Mouse (Mus musculus): ENCODE data around the gene Rps6ka5.

Rps6ka5 gene

DNA sequence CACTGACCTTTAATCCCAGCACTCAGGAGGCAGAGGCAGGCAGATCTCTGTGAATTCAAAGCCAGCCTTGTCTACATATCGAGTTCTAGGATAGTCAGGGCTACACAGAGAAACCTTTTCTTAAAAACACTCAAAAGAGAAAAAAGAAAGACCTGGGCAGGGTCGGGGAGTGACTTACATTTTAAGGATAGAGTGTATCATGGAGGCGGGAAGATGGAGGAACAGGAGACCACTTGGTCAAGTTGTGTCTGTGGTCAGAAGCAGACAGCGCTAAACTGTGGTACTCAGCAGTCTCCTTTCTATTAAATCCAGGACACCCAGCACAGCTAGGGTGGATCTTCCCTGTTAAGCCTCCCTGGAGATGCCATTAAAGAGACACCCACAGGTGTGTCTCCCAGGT, at the start of gene Rps6ka5:
Rps6ka5 (minus strand) TSS at position 333 of the 400 bp plus-strand sequence.
- no peak for DNase-seq (ENCODE audit: low spot score in 2 of 2)

DNA sequence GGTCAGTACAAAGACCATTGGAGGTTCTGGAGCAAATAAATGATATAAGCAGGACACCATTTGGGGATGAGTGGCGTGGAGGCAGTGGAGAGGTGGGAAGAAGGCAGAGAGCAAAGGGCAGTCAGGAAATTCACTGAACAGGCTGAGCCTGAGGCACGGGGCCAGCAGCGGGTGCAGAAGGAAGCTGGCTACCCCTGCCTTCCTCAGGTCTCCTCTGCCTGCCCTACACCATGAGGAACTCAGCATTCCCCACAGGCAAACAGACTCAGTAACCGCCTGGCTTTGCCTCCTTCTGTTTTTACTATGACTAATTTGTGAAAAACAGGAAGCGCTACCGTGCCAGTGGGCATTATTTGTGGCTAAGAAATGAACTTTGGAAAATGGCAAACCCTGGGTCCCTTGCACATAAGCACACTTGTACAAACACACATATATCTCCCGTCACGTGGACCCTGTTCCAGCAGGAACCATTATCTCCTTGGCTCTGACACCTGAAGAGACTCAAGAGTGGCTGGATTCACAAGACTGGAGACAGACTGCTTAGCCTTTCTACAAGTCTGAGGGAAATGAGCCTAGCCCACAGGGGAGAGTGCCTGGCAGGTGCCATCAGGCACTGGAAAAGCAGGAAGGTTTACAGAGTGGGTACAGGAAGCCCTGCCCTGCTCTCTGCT, 49.3 kb upstream of the Rps6ka5 start:
- no peak for DNase-seq (ENCODE audit: low spot score in 2 of 2)

DNA sequence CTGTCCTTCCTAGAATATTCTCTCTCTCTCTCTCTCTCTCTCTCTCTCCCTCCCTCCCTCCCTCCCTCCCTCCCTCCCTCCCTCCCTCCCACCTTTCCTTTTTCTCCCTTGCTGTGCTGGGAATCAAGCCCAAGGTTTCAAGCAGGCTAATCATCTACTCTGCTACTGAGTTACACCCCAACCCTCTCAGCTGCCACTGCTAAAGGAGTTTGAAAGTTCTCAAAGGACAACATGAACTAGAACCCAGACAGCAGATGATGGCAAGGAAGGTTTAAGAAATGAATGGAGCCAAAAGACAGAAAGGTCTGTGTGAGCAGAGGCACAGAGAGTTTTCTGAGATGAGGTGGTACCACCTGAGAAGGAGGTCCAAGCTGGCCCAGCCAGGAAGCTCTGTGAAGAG, 48.5 kb upstream of the Rps6ka5 start:
- no peak for DNase-seq (ENCODE audit: low spot score in 2 of 2)

DNA sequence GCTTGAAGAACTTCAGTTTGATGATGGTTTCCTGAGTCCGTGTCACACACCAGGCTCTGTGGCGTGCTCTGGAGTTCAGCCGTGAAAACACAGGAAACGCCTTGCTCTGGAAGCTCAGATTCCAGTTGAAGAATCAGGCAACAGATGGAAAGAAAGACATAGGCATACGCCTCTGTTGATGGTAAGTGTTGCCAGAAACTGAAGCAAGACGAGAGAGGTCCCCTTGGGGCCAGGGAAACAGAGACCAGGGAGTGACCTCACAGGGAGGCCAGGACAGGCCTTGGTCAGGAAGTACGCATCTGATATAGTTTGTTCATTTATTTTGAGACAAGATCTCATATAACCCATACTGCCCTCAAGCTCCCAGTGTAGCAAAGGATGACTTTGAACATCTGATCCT, 48.0 kb upstream of the Rps6ka5 start:
- no peak for DNase-seq (ENCODE audit: low spot score in 2 of 2)

DNA sequence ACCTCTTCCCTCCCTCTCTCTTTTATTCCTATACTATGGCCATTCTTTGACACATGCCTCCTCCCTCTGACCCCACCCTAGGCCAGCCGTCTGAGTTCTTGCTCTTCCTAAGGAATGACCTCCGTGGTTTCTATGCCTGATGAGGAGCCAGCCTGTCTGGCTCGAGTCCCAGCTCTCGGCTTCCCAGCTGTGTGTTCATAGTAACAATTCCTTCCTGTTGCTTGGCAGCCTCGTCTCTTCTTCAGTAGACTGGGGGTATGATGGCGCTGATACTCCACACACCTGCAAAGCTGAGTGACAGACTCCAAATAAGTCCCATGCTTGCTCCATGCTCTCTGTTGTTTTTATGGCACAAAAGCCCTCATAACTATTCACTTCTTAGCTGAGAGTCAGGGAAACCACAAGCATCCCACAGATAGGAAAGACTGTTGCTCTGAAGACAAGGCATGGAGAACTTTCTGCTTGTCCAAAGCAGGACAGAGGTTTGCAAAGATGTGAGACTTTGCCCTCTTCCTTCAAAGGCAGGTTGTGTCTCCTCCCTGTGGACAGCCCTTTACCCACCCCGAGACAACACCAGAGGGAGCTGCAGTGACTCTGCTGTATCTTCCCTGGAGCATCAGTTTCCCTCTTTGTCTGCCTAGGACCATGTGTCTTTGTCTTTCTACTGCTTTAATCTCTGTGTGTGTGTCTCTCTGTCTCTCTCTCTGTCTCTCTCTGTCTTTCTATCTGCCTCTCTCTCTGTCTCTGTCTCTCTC, 45.6 kb upstream of the Rps6ka5 start:
- DNase-seq (ENCODE audit: low spot score in 2 of 2) = peak in 1 of 2 experiments; percentile 47

DNA sequence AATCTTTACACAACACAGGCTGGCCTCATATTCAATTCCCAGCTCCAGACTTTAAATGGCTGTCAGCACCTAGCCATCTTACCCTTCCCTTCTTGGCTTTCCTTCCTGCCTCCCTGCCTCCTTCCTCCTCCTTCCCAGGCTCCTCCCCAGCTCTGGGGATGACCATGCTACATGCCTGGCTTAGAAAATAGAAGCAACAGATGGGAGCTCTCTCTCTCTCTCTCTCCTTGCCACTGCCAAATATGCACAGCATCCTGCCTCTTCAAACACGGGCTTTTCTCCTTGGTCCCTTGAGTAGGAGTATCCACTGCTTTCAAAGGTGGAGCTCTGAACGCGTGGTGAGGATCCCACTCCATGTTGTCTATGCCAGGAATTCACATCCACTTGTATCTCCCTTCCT, 44.0 kb upstream of the Rps6ka5 start:
- DNase-seq (ENCODE audit: low spot score in 2 of 2) = no peak

DNA sequence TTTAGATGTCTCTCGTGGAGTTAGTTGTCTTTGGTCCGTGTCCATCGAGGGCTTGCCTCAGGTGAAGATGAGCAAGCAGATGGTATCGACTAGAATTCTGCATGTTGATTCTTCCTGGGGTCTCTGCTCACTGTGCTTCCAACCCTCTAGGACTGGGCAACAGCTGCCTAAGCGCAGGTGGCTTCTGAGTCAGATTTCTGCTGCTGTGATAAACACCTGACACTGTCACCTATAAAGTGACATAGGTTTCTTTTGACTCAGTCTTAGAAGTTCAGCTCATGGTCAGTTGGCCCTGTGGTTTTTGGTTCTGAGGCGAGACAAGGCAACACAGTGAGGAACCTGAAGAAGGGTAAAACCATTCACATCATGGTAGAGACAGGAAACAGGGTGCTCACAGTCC, 43.1 kb upstream of the Rps6ka5 start:
- DNase-seq (ENCODE audit: low spot score in 2 of 2) = no peak

DNA sequence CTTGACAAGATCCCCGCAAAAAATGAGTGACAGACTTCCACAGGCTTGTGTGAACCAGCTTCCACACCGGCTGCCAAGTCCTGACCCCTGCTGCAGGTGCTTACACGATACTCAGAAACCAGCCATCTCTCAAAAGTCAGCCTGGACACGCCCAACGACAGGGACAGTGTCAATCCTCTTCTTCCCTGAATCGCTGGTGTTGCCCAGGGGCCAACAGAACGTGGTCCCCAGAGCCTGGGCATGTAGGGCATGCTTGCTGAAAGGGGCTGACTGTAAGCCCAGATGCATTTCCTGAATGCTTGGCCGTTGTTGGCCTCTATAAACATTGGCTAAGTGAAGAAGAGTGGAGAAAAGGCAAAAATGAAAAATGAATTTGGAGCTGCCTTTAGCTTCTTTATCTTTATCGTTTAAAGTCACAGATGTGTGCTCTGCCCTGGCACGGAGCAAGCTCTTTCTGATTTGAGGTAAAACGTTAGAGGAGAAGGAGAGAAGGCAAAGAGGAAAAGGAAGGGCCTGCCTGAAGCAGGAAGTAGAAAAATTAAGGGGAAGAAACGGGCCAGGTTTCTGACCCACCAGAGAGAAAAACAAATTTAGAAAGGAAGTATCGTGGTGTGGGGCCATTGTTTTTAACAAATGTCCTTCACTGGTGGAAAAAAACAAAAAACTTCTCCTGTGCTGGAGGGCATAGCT, 37.7 kb upstream of the Rps6ka5 start:
- DNase-seq (ENCODE audit: low spot score in 2 of 2) = no peak

DNA sequence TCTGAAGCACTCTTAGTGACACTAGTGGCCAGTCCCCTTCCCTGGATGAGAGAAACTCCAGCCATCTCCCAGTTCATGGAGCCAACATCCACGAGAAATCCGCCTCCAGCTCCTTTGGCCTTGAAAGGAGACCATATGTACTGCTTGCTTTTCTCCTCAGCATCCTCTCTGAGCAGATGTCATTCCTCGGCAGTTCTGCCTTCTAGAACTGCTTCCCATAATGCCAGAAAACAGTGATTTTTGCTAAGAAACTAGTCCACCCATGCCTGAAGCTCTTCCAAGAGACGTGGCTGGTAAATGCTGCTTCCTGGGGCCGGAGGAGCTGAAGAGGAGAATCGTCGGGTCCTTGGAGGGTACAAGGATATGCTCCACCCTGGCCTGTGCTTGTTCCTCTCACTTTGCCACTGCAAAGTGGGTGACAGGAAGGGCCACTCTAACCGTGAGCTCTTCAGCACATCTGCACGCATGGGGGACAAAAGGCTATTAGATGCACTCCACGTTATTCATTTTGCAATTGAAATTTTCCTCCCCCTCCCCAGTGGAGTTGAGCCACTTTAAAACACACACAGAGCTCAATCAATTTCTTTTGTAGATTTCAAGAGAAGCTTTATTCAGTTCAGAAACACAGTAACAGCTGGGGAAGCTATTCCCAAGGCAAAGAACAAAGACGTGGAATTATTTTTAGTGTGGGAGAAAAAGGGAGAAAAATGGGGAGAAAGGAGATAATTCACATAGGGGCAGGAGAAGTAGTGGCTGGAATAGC, 36.1 kb upstream of the Rps6ka5 start:
- DNase-seq (ENCODE audit: low spot score in 2 of 2) = no peak

DNA sequence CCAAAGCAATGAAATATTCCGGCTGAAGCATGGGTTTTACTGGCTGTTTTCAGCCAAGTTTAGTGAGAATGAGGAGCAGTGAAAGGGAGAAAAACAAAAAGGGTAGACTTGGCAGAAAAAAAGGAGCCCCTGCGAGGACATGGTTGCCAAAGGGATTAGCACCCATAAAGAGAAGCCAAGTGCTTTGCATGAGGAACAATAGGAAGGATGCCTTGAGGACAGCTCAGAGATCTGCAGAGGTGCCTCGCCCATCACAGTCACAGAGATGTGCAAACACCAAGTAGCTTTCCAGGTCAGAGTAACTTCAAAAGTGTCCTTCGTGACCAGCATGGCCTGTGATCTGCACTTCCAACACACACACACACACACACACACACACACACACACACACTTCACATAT, 30.6 kb upstream of the Rps6ka5 start:
- no peak for DNase-seq (ENCODE audit: low spot score in 2 of 2)

DNA sequence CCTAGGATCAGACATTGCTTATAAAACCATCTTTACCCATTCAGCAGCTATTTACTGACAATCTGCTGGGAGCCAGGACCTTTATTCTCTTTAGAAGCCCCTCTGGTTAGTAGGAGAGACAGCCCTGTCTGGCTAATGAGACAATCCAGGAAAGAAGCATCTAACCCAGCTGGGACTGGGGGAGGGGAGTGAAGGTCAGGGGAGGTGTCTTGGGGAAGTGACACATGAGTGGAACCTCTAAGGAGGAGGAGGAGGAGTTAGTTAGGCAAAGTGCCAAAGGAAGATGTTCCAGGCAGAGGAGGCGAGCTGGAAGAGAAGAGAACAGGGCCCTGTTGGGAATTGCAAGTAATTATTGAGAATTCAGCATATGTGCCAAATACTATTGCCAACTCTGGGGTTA, 26.9 kb upstream of the Rps6ka5 start:
- no peak for DNase-seq (ENCODE audit: low spot score in 2 of 2)

DNA sequence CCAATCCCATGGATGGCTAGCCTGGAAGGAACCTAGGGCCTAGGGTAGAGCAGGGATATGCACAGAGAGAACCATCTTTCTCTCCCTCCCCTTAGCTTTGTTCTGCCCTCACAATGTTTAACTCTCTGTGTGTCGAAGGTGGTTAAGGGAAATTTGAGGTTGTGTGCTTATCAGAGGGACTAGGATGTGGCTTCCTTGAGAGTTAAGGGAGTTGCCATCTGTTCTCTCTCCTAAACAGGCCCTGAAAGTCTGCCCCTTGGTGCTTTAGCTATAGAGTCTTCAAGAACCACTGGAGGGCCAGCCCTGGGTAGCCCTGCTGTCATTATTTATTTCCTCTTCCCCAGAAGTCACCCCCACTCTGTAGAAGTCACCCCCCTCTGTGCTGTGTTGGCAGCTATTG, 26.2 kb upstream of the Rps6ka5 start:
- no peak for DNase-seq (ENCODE audit: low spot score in 2 of 2)

DNA sequence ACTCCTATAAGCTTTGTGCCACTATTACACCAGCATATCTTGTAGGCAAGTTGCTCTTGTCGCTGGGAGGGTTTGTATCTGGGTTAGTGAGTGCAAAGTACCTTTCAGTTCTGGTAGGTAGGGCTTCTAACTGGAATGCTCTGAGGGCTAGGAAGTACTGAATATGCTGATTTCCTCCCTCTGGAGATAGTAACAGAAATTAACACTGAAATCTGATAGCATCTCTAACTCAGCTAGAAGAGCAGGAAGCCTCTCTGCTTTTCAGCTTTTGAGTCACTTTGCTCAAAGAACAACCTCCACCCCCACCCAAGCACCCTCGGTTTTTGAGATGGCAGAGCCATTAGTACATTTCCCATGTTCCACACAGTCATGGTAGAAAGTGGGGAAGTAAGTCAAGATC, 15.7 kb upstream of the Rps6ka5 start:
- DNase-seq (ENCODE audit: low spot score in 2 of 2) = no peak

DNA sequence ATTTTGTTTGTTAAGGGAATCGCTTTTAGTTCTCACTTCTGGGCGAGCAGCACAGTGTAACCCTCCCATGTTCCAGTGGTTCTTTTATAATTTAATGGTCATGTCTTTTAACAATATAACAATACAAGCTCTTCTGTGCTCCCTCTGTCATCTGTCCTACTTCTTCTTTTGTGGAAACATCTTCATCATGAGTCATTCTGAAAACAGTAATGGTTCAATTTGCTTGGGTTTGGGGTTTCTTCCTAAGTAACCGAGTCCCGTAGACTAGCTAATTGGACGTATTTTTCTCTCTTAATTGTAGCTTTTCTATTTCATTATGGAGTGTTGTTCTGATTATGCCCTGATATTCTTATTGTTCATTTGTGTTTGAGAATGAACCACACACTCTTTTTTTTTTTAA, 13.5 kb upstream of the Rps6ka5 start:
- no peak for DNase-seq (ENCODE audit: low spot score in 2 of 2)

DNA sequence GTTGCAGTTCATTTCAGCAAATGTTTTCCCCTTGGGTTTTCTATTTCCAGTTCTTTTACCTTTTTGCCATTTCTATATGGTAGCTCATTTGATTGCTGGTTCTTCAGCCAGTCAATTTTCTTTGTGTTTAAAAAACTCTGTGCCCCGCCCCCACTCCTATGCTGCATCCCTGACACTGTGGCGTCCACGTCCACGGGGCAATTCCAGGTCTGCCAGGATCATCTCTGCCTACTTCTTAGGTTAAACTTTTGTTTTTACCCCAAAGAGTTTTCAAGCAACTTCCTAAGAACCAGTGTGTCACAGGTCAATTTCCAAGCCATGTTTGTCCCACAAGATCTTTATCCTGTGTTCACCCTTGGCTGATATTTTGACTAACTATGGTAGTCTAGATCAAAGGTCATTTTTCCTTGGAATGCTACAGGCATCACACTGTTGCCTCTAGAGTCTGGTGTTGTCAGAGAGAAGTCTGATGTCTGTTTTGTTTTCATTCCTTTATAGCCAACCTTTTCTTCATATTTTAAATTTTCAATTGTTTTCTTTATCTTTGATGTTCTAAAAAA, 12.3 kb upstream of the Rps6ka5 start:
- no peak for DNase-seq (ENCODE audit: low spot score in 2 of 2)

DNA sequence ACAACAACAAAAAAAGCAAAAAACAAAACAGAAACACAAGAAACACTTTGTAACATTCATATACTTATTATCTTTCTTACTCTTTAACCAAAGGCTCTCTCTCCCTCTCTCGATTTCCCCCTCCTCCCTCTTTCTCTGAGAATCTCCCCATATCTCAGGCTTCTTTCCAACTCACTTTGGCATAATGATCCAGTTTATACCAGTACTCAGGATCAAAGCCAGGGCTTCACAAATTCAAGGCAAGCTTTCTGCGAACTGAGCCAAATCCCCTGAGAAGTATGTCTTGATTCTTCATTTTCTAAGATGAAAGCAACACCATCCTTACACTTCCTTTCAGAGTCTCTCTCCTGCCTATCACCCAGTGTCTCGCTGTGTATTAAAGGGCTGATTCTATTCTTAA, 11.7 kb upstream of the Rps6ka5 start:
- DNase-seq (ENCODE audit: low spot score in 2 of 2) = no peak

DNA sequence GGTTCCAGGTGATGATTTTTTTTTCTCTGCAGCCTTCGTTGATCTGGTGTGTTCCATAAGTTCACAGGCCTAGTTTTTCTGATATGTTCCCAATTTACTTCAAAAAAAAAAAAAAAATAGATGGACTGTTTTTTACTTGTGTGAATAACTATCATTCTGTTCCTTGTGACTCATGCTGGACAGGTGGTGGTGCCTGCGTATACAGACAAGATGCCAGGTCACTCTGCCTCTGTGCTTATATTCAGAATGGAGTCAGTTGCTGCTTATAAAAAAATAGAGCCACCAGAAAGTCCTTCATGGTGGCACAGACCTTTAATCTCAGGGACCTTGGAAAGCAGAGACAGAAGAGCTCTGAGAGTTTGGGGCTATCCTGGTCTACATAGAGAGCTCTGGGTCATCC, 8.8 kb upstream of the Rps6ka5 start:
- DNase-seq (ENCODE audit: low spot score in 2 of 2) = no peak

DNA sequence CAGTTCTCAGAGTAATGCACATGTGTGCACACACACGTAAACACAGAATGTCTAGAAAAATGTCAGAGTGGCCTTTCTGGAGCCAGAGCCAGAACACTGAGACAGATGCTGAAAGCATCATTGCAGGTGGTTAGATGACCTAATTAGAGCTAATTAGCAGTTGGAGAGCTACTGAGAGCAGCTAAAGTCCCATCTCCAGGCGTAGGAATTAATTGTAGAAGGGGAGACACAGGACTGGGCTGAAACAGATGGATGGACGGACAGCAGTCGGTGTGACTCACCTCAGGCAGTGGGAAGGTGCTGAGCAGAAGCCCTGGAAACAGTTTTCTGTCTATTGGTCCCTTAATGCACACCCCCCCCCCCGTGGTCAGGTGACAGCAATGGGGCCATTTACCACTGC, 8.4 kb upstream of the Rps6ka5 start:
- no peak for DNase-seq (ENCODE audit: low spot score in 2 of 2)

DNA sequence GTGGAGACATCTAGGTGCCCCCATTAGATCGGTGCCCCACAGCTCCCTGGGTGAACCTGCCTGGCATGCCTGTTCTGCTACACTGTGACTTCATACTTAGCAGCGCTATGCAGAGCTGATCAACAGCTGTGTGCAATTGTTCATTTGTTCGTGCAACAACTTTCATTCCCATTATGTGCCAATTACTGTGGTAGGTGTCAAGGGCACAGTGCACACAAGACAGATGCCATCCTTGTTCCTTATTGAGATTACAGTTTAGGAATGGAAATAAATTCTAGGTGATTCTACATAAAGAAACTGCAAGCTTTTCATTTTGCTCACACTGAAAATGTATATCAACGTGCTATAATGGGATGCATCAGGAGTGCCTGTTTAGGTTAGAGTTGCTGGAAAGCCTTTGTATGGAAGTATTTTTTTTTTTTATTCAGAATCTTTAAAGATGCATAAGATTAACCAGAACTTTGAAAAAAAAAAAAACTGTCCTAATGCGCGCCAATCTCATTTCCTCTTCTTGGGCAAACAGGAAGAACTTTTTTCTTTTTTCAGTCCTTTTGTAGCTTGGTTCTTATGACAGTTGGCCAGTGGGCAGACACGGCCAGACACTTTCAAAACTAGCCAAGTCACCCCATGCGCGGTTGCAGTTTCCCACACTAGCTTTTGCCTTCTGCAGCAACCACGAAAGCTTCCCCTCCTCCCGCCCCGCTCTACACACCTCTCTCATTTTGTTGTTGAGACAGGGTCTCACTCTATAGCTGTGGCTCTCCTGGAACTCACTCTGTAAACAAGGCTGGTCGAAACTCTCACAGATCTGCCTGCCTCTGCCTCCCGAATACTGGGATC, 2.1 kb upstream of the Rps6ka5 start:
- DNase-seq (ENCODE audit: low spot score in 2 of 2) = no peak

DNA sequence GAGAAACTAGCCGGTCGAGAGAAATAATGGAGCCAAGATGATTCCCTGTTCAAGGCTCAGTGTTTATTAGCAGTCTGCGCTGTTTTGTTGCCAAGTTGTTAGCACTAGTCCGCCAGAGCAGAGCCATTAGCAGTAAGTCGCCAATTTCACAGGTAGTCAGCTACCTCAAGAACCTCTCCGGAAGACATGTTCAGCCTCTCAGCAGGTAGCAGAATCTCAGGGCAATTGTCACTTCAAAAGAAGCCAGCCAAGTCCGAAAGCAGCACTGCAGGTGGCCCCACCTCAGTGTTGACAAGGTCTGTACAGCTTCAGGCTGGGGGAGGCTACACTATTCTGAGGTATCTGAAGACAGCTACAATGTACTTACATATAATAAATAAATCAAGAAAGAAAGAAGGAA, 1.1 kb upstream of the Rps6ka5 start:
- DNase-seq (ENCODE audit: low spot score in 2 of 2) = no peak

DNA sequence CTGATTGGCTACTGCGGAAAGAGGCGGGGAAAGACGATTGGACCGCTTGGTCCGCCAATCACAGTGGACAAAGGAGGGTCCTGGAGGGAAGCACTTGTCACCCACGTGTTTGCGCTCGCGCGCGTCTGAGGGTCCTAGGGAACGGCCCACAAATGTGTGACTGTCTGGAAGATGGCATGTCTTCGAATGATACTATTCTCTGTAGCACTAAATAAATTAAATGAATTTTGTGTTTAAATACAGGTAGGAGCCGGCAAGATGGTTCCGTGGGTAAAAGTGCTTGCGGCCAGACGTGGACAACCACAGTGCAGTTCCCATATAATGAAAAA, 1.4 kb downstream of the Rps6ka5 start:
- no peak for DNase-seq (ENCODE audit: low spot score in 2 of 2)
